Mouse (Mus musculus) limb, embryonic 14.5 days (tissue): ENCODE results near the gene Ppm1h. TPM values are rescaled to one million over a fixed set of nuclear protein-coding genes. Genes with fewer than 3 reads are reported as not detected.

Experiments
- ATAC-seq: fragments of 200-750 bp; cut with Nextera tagmentation; 2 replicates; pipeline ENCODE4 v1.8.0; 2017; ENCODE audit warnings: low read depth, moderate number of reproducible peaks, moderate TSS enrichment; ENCODE audit not compliant: low FRiP score
- DNase-seq: peaks from one replicate; pipeline ENCODE4 v3.0.0-alpha.2; 2015; ENCODE audit warnings: low spot score
- H3K27ac ChIP-seq: fragments of 300-500 bp; sonication (generic); replicated peaks from 2 replicates; pipeline ENCODE4 v1.5.1; 2014; ENCODE audit warnings: low read depth, mild to moderate bottlenecking, low read length, moderate library complexity, mixed read lengths
- H3K27me3 ChIP-seq: fragments of 300-500 bp; sonication (generic); 2 replicates; pipeline ENCODE4 v1.6.1; 2014; ENCODE audit warnings: low read length, mixed read lengths; ENCODE audit not compliant: control insufficient read depth, insufficient read depth
- H3K36me3 ChIP-seq: fragments of 300-500 bp; sonication (generic); 2 replicates; pipeline ENCODE4 v1.6.1; 2014; ENCODE audit warnings: mild to moderate bottlenecking, low read length, moderate library complexity, mixed read lengths; ENCODE audit not compliant: control insufficient read depth, insufficient read depth
- H3K4me1 ChIP-seq: fragments of 300-500 bp; sonication (generic); 2 replicates; pipeline ENCODE4 v1.6.1; 2014; ENCODE audit warnings: antibody characterized with exemption, low read length, mixed read lengths; ENCODE audit not compliant: control insufficient read depth, insufficient read depth
- H3K4me2 ChIP-seq: fragments of 300-500 bp; sonication (generic); replicated peaks from 2 replicates; pipeline ENCODE4 v1.6.1; 2014; ENCODE audit warnings: low read depth, mild to moderate bottlenecking, low read length, moderate library complexity; ENCODE audit not compliant: severe bottlenecking
- H3K4me3 ChIP-seq: fragments of 300-500 bp; sonication (generic); replicated peaks from 2 replicates; pipeline ENCODE4 v1.5.1; 2014; ENCODE audit warnings: low read length
- H3K9ac ChIP-seq: fragments of 300-500 bp; sonication (generic); 2 replicates; pipeline ENCODE4 v1.6.1; 2014; ENCODE audit warnings: mild to moderate bottlenecking, low read depth, low read length, moderate library complexity; ENCODE audit not compliant: severe bottlenecking
- H3K9me3 ChIP-seq: fragments of 300-500 bp; sonication (generic); 2 replicates; pipeline ENCODE4 v1.6.1; 2016; ENCODE audit warnings: low read length; ENCODE audit not compliant: control insufficient read depth
- POLR2A ChIP-seq: fragments of 200-500 bp; IDR thresholded peaks from 2 replicates; pipeline ENCODE4 v1.8.0; 2012; ENCODE audit warnings: inconsistent platforms, mild to moderate bottlenecking, moderate library complexity, borderline replicate concordance; ENCODE audit not compliant: insufficient read depth, insufficient read length; ENCODE audit errors: extremely low read depth
- WGBS: fragments of 180-500 bp; shearing (Covaris S2); extraction: QIAGEN DNeasy Blood & Tissue Kit; methylation state at CpG from one replicate; pipeline ENCODE4 v1.1.7; 2014; 5-methylcytosine and 5-hydroxymethylcytosine counted together
- polyA plus RNA-seq, 2 experiments: library from polyadenylated mRNA; depleted of rRNA in 1 of 2; stranded (reverse) in 1 of 2; unstranded in 1 of 2; fragments of >200 nt; fragmentation: Nextera tagmentation in 1 of 2; extraction: Ambion mirVana in 1 of 2; gene quantifications; 2 replicates each; pipeline versions ENCODE4 v1.2.1 to v1.2.3; 2012 to 2014

Ppm1h gene
- polyA plus RNA-seq, 2 experiments = 2.2 to 3.4 TPM

DNA sequence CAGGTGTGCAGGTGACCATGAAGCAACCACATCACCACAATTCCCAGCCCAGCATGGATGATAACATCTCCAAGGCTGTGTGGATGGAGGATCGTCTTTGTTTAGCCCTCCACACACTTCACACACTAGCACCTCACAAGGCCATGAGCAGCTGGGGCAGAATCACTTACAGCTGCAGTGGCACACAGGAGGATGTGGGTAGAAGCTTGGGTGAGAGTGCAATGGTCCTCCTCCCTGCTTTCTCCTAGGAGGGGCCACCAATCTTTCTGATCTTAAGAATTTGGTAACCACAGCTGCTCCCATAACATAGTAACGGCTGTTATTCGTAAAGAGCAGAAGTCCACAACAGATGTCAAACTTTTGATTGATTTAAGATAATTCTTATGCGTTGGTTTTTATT is 26.6 kb upstream of the Ppm1h start:
- H3K4me3 ChIP-seq = no peak overlapping the region
- 80% methylated on average over 4 of the region's 4 CpGs for WGBS
- no peaks in the 10 kb centered on the region for H3K36me3 ChIP-seq
- no peak overlapping the region for H3K27ac ChIP-seq
- ATAC-seq = no peak
- no peaks in the 10 kb centered on the region for H3K27me3 ChIP-seq
- no peaks in the 10 kb centered on the region for H3K4me1 ChIP-seq
- no peak overlapping the region for H3K9ac ChIP-seq
- no peak for DNase-seq
- no peaks in the 10 kb centered on the region for H3K9me3 ChIP-seq
- no peak overlapping the region for H3K4me2 ChIP-seq
- no peak for TF ChIP-seq POLR2A

DNA sequence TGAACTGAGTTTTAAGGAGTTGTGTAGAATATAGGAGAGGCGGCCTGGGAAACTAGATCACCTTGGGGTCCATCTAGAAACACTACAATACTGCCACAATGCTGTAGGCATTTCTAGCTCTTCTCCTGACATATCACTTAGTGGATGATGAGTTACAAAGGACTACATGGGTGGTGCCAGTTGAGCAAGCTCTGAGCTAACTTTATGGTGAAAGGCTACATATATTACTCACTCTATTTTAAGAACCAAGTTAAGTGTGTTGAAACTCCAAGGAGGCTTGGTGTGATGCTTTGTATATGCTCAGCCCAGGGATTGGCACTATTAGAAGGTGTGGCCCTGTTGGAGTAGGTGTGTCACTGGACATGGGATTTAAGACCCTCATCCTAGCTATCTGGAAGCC is 26.0 kb upstream of the Ppm1h start:
- H3K4me3 ChIP-seq = no peak overlapping the region
- no peak for DNase-seq
- no peaks in the 10 kb centered on the region for H3K4me1 ChIP-seq
- H3K36me3 ChIP-seq = no peaks in the 10 kb centered on the region
- ATAC-seq = no peak
- TF ChIP-seq POLR2A = no peak
- H3K27ac ChIP-seq = no peak overlapping the region
- no peaks in the 10 kb centered on the region for H3K27me3 ChIP-seq
- no peak overlapping the region for H3K4me2 ChIP-seq
- 96% methylated on average over 1 of the region's 1 CpGs for WGBS
- no peaks in the 10 kb centered on the region for H3K9me3 ChIP-seq
- H3K9ac ChIP-seq = no peak overlapping the region

DNA sequence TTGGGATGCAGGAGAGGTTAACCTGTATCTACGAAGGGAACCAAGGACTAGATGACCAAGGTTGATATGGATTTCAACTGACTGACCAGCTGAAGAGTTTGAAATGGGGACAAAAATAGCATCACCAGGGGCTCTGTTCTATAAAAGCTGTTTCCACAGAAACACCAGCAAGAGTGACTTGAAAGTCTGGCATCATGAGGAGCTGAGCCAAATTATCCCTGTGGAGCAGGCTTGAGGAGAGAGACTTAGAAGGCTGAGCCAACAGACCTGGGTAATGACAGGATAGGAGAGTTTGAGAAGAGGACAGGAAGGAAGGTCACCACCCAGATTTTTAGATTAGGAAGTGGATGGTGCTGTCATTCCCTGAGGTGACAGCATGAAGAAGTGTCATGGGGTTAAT is 12.9 kb upstream of the Ppm1h start:
- ATAC-seq (no peak), DNase-seq (no peak)
- H3K27ac ChIP-seq = no peak overlapping the region
- H3K36me3 ChIP-seq = no peaks in the 10 kb centered on the region
- H3K4me2 ChIP-seq = no peak overlapping the region
- H3K4me3 ChIP-seq = no peak overlapping the region
- no peaks in the 10 kb centered on the region for H3K9me3 ChIP-seq
- no peak overlapping the region for H3K9ac ChIP-seq
- no peaks in the 10 kb centered on the region for H3K4me1 ChIP-seq
- no peaks in the 10 kb centered on the region for H3K27me3 ChIP-seq
- no peak for TF ChIP-seq POLR2A
- 87% methylated on average over 1 of the region's 1 CpGs for WGBS

DNA sequence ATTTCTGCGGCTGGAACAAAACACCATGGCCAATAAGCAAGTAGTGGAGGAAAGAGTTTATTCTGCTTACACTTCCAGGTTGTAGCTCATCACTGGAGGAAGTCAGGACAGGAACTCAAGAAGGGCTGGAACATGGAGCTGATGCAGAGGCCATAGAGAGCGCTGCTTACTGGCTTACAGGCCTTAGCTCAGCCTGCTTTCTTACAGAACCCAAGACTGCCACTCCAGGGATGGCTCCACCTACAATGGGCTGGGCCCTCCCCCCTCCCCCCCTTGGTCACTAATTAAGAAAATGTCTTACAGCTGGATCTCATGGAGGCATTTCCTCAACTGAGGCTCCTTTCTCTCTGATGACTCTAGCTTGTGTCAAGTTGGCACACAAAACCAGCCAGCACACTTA is 7.3 kb upstream of the Ppm1h start:
- Histone ChIP-seq H3K9me3 (no peaks in the 10 kb centered on the region), H3K9ac (no peak overlapping the region), H3K27me3 (no peaks in the 10 kb centered on the region), H3K4me1 (no peaks in the 10 kb centered on the region), H3K36me3 (no peaks in the 10 kb centered on the region), H3K27ac (no peak overlapping the region), H3K4me3 (no peak overlapping the region), H3K4me2 (no peak overlapping the region)
- 64% methylated on average over 2 of the region's 2 CpGs for WGBS
- ATAC-seq (no peak), DNase-seq (no peak)
- TF ChIP-seq POLR2A = no peak

DNA sequence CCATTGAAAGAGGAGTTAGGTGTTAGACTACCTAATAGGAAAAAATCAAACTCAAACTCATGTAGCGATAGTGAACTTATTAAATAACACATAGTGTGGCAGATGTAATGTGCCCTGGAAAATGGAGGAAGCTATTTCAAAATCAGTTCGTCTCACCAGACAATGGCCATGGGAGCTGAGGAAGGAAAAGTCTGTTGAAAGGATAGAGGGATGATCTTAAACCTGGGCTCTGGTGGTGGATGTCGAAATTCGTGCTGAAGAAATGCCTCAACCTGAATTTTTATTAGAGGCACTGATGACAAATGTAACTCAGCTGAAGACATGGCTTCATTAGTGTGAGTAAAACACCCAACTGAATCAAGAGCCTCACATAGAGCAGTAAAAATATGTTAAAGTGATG is 6.5 kb upstream of the Ppm1h start:
- H3K9ac ChIP-seq = no peak overlapping the region
- no peak overlapping the region for H3K27ac ChIP-seq
- no peaks in the 10 kb centered on the region for H3K36me3 ChIP-seq
- no peak for DNase-seq
- no peaks in the 10 kb centered on the region for H3K27me3 ChIP-seq
- H3K4me2 ChIP-seq = no peak overlapping the region
- no peak for ATAC-seq
- 77% methylated on average over 4 of the region's 4 CpGs for WGBS
- H3K4me3 ChIP-seq = no peak overlapping the region
- no peaks in the 10 kb centered on the region for H3K9me3 ChIP-seq
- no peak for TF ChIP-seq POLR2A
- no peaks in the 10 kb centered on the region for H3K4me1 ChIP-seq
